Comparison of ENCODE assay signal across 28 mouse cellular contexts in genomic region chr8:61500914-61501313, GRCm38 (mm10). TPM values are rescaled to one million over a fixed set of nuclear protein-coding genes. Genes with fewer than 3 reads are reported as not detected.
A peak's percentile ranks its signal among the peaks of the same experiment; 100 is the strongest.
DNase-seq lines count a peak whose midpoint lies in the region; ATAC-seq and TF ChIP-seq lines count a peak whose summit lies in the region.
"Had no signal": no experiment of that assay in that cellular context is flagged by ENCODE, and none has a peak within 500 bp of the region (broad histone marks: within the 10 kb centered on the region; RNA-seq: fewer than 3 reads in every experiment).

No protein-coding gene starts in this region.

- H3K4me1 ChIP-seq in forebrain, embryonic 16.5 days (replicated peaks; ENCODE audit: control insufficient read depth, insufficient read depth, low read length): no peaks in the 10 kb centered on the region
- H3K4me1 ChIP-seq in forebrain, embryonic 12.5 days: no peaks in the 10 kb centered on the region
- H3K4me1 ChIP-seq in liver, adult 2 months (ENCODE audit: control insufficient read depth, insufficient read depth, low read length): peaks cover 1% of the 10 kb centered on the region; the same call in 1 of the 2 replicates
- no peaks in the 10 kb centered on the region for H3K4me1 ChIP-seq in lung, postnatal 0 days (ENCODE audit: insufficient read depth, low read depth, low read length)
- H3K4me1 ChIP-seq in liver, postnatal 0 days (ENCODE audit: insufficient read depth): no peaks in the 10 kb centered on the region
- H3K4me1 ChIP-seq: embryonic facial prominence, embryonic 13.5 days; forebrain, embryonic 13.5 days; heart, embryonic 12.5 days; heart, embryonic 15.5 days; hindbrain, embryonic 10.5 days; hindbrain, embryonic 13.5 days; intestine, embryonic 15.5 days had no signal

- H3K36me3 ChIP-seq in forebrain, embryonic 16.5 days (ENCODE audit: control insufficient read depth, insufficient read depth): no peaks in the 10 kb centered on the region
- H3K36me3 ChIP-seq in forebrain, embryonic 12.5 days (replicated peaks): no peaks in the 10 kb centered on the region; the same call in 1 of the 2 replicates
- peaks cover 18% of the 10 kb centered on the region for H3K36me3 ChIP-seq in liver, adult 2 months (ENCODE audit: control insufficient read depth, insufficient read depth, low read length)
- no peaks in the 10 kb centered on the region for H3K36me3 ChIP-seq in lung, postnatal 0 days (ENCODE audit: insufficient read depth, low read length)
- peaks cover 5% of the 10 kb centered on the region; the same call in 1 of the 2 replicates for H3K36me3 ChIP-seq in liver, postnatal 0 days (replicated peaks; ENCODE audit: insufficient read depth, low read length)
- H3K36me3 ChIP-seq: intestine, embryonic 15.5 days had no signal

- H3K27me3 ChIP-seq in forebrain, embryonic 16.5 days (replicated peaks; ENCODE audit: control insufficient read depth, insufficient read depth, low read length): no peaks in the 10 kb centered on the region
- no peaks in the 10 kb centered on the region for H3K27me3 ChIP-seq in forebrain, embryonic 12.5 days
- H3K27me3 ChIP-seq in liver, adult 2 months (ENCODE audit: control insufficient read depth, insufficient read depth, low read length): no peaks in the 10 kb centered on the region
- H3K27me3 ChIP-seq in lung, postnatal 0 days (replicated peaks; ENCODE audit: insufficient read depth, low read length): no peaks in the 10 kb centered on the region
- H3K27me3 ChIP-seq in liver, postnatal 0 days (ENCODE audit: insufficient read depth, low read length): no peaks in the 10 kb centered on the region
- H3K27me3 ChIP-seq: CH12.LX; embryonic facial prominence, embryonic 13.5 days; forebrain, embryonic 13.5 days; heart, embryonic 12.5 days; heart, embryonic 15.5 days; hindbrain, embryonic 13.5 days; intestine, embryonic 15.5 days had no signal

- 63% methylated on average over 3 of the region's 3 CpGs for WGBS in forebrain, embryonic 16.5 days
- WGBS in forebrain, embryonic 12.5 days: 78% methylated on average over 3 of the region's 3 CpGs
- 6% methylated on average over 3 of the region's 3 CpGs for WGBS in liver, adult 2 months
- 19% methylated on average over 3 of the region's 3 CpGs for WGBS in lung, postnatal 0 days
- WGBS in liver, postnatal 0 days (ENCODE audit: insufficient replicate concordance): 35% methylated on average over 3 of the region's 3 CpGs

- TF ChIP-seq EP300 in lung, postnatal 0 days (IDR thresholded peaks at IDR 0.05): no peak
- TF ChIP-seq EP300 in liver, postnatal 0 days (IDR thresholded peaks at IDR 0.05; ENCODE audit: low read depth): no peak

- TF ChIP-seq POLR2A in liver, adult 2 months (IDR thresholded peaks at IDR 0.05; ENCODE audit: extremely low read depth, insufficient read depth, low read length): no peak

- no peaks in the 10 kb centered on the region for H3K9me3 ChIP-seq in forebrain, embryonic 16.5 days (ENCODE audit: control insufficient read depth, low read length)
- H3K9me3 ChIP-seq in forebrain, embryonic 12.5 days: no peaks in the 10 kb centered on the region
- no peaks in the 10 kb centered on the region for H3K9me3 ChIP-seq in lung, postnatal 0 days (ENCODE audit: low read length)
- H3K9me3 ChIP-seq in liver, postnatal 0 days (ENCODE audit: low read length): no peaks in the 10 kb centered on the region
- H3K9me3 ChIP-seq: embryonic facial prominence, embryonic 13.5 days; forebrain, embryonic 13.5 days; G1E; heart, embryonic 12.5 days; heart, embryonic 15.5 days; hindbrain, embryonic 10.5 days; hindbrain, embryonic 13.5 days; intestine, embryonic 15.5 days had no signal

- no peak overlapping the region for H3K27ac ChIP-seq in forebrain, embryonic 16.5 days (ENCODE audit: low read length)
- no peak overlapping the region for H3K27ac ChIP-seq in forebrain, embryonic 12.5 days
- H3K27ac ChIP-seq in liver, adult 2 months (replicated peaks; ENCODE audit: insufficient read depth, low read depth, low read length): no peak overlapping the region
- H3K27ac ChIP-seq in lung, postnatal 0 days (ENCODE audit: low read length): no peak overlapping the region
- 0 out of 2 replicates have a peak overlapping the region, but pooled peaks have one; percentile 7 for H3K27ac ChIP-seq in liver, postnatal 0 days (ENCODE audit: low read depth)
- H3K27ac ChIP-seq: embryonic facial prominence, embryonic 13.5 days; forebrain, embryonic 13.5 days; heart, embryonic 15.5 days; hindbrain, embryonic 10.5 days; hindbrain, embryonic 13.5 days; intestine, embryonic 15.5 days had no signal

- H3K4me2 ChIP-seq in forebrain, embryonic 16.5 days (ENCODE audit: low read length): no peak overlapping the region
- H3K4me2 ChIP-seq in forebrain, embryonic 12.5 days: no peak overlapping the region
- no peak overlapping the region for H3K4me2 ChIP-seq in lung, postnatal 0 days (replicated peaks; ENCODE audit: low read depth, low read length)
- no peak overlapping the region for H3K4me2 ChIP-seq in liver, postnatal 0 days (ENCODE audit: low read depth, low read length)
- H3K4me2 ChIP-seq: embryonic facial prominence, embryonic 13.5 days; forebrain, embryonic 13.5 days; heart, embryonic 12.5 days; heart, embryonic 15.5 days; hindbrain, embryonic 13.5 days; intestine, embryonic 15.5 days had no signal

- no peaks in the 10 kb centered on the region for H3K79me2 ChIP-seq in liver, adult 2 months (ENCODE audit: control insufficient read depth, insufficient read depth, low read length)

- no peak overlapping the region for H3K4me3 ChIP-seq in forebrain, embryonic 16.5 days (replicated peaks; ENCODE audit: low read length)
- H3K4me3 ChIP-seq in forebrain, embryonic 12.5 days (replicated peaks): no peak overlapping the region
- no peak overlapping the region for H3K4me3 ChIP-seq in liver, adult 2 months (ENCODE audit: insufficient read depth, low read depth, low read length)
- no peak overlapping the region for H3K4me3 ChIP-seq in lung, postnatal 0 days (ENCODE audit: low read depth, low read length)
- H3K4me3 ChIP-seq in liver, postnatal 0 days (ENCODE audit: low read depth, low read length): no peak overlapping the region
- H3K4me3 ChIP-seq: embryonic facial prominence, embryonic 13.5 days; forebrain, embryonic 13.5 days; heart, embryonic 12.5 days; heart, embryonic 15.5 days; hindbrain, embryonic 10.5 days; hindbrain, embryonic 13.5 days; intestine, embryonic 15.5 days had no signal

- peak; percentile 61; the same call in 1 of the 2 replicates for ATAC-seq in forebrain, embryonic 16.5 days
- no peak for ATAC-seq in forebrain, embryonic 12.5 days (ENCODE audit: low FRiP score)
- ATAC-seq in lung, postnatal 0 days: no peak
- peak; percentile 74 for ATAC-seq in liver, postnatal 0 days
- ATAC-seq: forebrain, embryonic 13.5 days; hindbrain, embryonic 16.5 days; intestine, embryonic 15.5 days had no signal

- DNase-seq in liver, adult 2 months (ENCODE audit: extremely low read depth, low read depth, low spot score): peak; percentile 47
- DNase-seq in liver: no peak
- DNase-seq in lung, postnatal 0 days (ENCODE audit: low spot score): peak; percentile 37
- DNase-seq in lung, postnatal 25 days (ENCODE audit: low spot score): no peak
- DNase-seq in liver, postnatal 0 days: no peak
- no peak for DNase-seq in spleen, postnatal 10 days (ENCODE audit: low spot score in 2 of 2)
- DNase-seq: adrenal gland, adult 2 months; adrenal gland, postnatal 14 days; B cell, adult 2 months; cerebellum, adult 2 months; cerebellum, adult 9-11 months; cerebellum, postnatal 25 days; gastrocnemius, postnatal 25 days; heart, adult 18-20 months; heart, postnatal 10 days; heart, postnatal 36 days had no signal

- H3K9ac ChIP-seq in forebrain, embryonic 16.5 days (replicated peaks; ENCODE audit: low read depth, low read length): no peak overlapping the region
- no peak overlapping the region for H3K9ac ChIP-seq in forebrain, embryonic 12.5 days
- no peak overlapping the region for H3K9ac ChIP-seq in liver, adult 2 months (ENCODE audit: low read depth, low read length)
- H3K9ac ChIP-seq in lung, postnatal 0 days (replicated peaks; ENCODE audit: low read depth): no peak overlapping the region
- no peak overlapping the region for H3K9ac ChIP-seq in liver, postnatal 0 days (replicated peaks)
- H3K9ac ChIP-seq: embryonic facial prominence, embryonic 13.5 days; forebrain, embryonic 13.5 days; heart, embryonic 12.5 days; heart, embryonic 15.5 days; hindbrain, embryonic 13.5 days; intestine, embryonic 15.5 days had no signal

- no peak for TF ChIP-seq CTCF in liver, adult 2 months (IDR thresholded peaks at IDR 0.05; ENCODE audit: low read depth, low read length)
- TF ChIP-seq CTCF in lung, postnatal 0 days (IDR thresholded peaks at IDR 0.05): no peak
- no peak for TF ChIP-seq CTCF in liver, postnatal 0 days (IDR thresholded peaks at IDR 0.05; ENCODE audit: low read depth)

RNA-seq across cellular contexts. Expression of gene Cbr4, which starts 13.4 kb away (rescaled TPM):
- polyA plus RNA-seq in forebrain, embryonic 16.5 days (2015; fragmentation: Nextera tagmentation; extraction: Ambion mirVana): 19.6 and 22.1 TPM in 2 replicates
- polyA plus RNA-seq in forebrain, embryonic 12.5 days (2016; fragmentation: Nextera tagmentation; extraction: Ambion mirVana): 25.1 and 26.8 TPM in 2 replicates
- 22.0 and 22.8 TPM in 2 replicates for total RNA-seq in liver, adult 2 months (2014; rRNA removed)
- polyA plus RNA-seq in liver, adult 2 months (2012; rRNA removed): 9.5 and 10.7 TPM in 2 replicates
- 33.2 and 37.7 TPM in 2 replicates for polyA plus RNA-seq in lung, postnatal 0 days (2015; fragmentation: Nextera tagmentation; extraction: Ambion mirVana)
- 54.8 and 56.9 TPM in 2 replicates for polyA plus RNA-seq in liver, postnatal 0 days (2015; fragmentation: Nextera tagmentation; extraction: Ambion mirVana)

Comparison
In these comparisons a context has a peak if more than half of its experiments do, and no peak if none do; other contexts are left out.
1. ATAC-seq: peak in forebrain, embryonic 16.5 days (single experiment) and liver, postnatal 0 days (single experiment); none in forebrain, embryonic 12.5 days (single experiment) and lung, postnatal 0 days (single experiment).
2. DNase-seq: peak in liver, adult 2 months (single experiment) and lung, postnatal 0 days (single experiment); none in liver (single experiment), lung, postnatal 25 days (single experiment), liver, postnatal 0 days (single experiment) and spleen, postnatal 10 days (0 of 2).